Mouse (Mus musculus): Measurements from ENCODE around the gene Spock1.

The Spock1 gene

DNA sequence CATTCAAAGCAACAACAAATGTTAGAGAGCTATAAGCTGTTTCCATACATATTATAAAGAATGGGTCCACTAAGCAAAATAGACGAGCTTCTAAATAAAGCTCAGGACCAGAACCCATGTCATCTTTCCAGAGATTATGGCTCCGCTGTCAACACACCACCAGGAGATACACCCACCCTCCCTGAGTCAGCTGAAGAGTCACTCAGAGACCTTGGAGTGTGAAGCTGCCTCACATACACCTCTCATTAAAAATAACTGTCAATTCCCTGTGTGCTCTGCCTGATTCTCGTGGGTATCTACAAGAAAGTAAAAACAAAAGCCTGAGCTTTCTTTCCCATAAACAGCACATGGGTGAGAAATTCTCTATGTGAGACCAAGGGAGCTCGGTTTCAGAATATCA, 43.1 kb downstream of the Spock1 start:
- no peak for DNase-seq (ENCODE audit: extremely low spot score, low spot score)

DNA sequence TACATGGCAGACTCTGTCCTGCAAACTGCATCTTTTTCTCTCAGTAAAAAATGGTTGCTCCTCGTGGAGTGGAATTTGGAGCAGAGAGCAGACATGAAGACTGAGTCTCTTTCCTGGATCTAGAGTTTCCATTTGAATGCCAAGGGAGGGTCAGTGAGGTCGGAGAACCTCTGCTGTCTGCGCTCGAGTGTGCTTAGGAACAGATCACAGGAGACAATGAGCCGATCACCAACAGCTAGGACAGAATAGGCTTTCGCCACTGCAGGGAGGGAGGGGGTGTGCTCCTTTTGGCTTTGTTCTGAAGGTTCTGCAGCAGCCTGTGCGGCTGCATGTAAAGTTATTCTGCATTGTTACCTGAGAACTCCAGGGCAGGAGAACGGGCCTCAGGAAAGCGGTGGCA, 49.6 kb downstream of the Spock1 start:
- DNase-seq (ENCODE audit: extremely low spot score, low spot score): no peak

DNA sequence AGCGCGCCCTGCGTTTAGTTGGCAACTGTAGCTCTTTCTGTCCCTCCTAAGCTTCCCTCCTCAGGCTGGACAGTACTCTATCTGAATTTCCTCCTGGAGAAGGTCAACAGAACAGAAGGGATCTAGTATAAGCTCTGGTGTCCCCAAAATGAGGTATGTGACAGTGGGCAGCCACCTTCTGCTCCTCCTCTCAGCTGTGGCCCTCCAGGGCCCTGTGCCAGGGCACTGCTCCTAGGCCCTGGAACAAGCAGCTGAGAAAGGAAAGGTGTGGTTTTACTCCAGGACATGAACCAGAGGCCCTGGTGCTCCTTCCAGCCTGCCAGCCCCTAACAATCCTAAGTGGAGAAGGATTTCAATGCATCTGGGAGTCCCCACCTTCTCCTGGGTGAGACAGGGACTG, 51.1 kb downstream of the Spock1 start:
- DNase-seq (ENCODE audit: extremely low spot score, low spot score): no peak

DNA sequence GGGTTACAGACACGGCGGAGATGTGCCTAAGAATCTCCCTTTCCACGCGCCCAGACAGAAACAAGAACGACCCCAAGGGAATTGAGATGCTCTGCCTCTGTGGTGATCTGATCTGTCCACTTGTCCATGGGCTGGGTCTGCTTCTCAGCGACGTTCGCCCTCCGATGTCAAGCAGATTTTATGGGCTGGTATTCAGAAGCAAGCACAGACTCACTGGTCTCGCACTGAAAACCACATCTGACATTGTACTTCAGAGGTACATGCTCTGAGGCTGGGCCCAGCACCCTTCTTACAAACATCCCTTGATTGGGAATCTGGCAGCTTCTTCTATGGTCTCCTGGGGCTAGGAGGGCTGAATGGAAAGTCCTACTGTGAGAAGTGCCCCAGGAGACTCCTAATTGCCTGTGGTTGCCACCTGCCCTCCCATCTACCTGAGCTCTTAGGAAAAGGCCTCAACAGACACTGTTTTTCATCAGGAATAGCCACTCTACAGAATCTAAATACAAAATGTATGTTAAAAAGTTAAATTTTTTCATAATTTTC, 51.8 kb downstream of the Spock1 start:
- no peak for DNase-seq (ENCODE audit: extremely low spot score, low spot score)

DNA sequence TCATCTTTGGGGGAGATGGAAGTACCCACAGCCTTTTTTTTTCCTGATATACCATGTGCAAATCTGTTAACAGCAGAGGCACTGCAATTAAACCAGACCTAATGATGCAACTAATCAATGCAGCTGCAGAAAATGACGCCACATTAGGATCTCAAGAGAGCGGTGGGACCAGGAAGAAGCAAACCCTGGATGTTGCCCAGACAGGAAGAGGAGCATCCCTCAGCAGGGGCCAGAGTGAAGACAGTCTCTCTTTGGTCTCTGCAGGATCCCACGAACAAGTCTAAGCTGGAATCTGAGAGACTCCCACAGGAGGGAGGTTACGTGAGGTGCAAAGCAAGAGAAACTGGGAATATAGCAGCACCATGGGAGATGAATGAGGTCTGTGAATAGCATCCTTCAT, 52.4 kb downstream of the Spock1 start:
- no peak for DNase-seq (ENCODE audit: extremely low spot score, low spot score)

DNA sequence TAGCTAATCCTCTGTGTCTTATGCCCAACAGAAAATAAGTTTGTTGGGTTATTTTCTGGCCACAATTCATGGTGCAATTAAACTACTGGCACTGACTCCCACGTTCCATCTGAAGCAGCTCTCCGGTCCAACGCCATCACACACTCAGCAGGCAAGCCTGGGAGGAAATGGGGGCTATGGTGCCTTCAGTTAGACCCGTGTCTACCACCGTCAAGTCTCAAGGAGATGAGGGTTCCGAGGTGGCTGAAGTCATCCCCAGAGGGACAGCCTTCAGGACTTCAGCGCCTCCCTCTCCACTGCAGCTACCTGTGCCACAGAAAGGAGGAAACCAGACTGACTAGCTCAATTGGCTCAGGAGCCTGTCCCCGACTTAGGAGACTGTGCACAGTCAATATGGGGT, 53.7 kb downstream of the Spock1 start:
- no peak for DNase-seq (ENCODE audit: extremely low spot score, low spot score)

DNA sequence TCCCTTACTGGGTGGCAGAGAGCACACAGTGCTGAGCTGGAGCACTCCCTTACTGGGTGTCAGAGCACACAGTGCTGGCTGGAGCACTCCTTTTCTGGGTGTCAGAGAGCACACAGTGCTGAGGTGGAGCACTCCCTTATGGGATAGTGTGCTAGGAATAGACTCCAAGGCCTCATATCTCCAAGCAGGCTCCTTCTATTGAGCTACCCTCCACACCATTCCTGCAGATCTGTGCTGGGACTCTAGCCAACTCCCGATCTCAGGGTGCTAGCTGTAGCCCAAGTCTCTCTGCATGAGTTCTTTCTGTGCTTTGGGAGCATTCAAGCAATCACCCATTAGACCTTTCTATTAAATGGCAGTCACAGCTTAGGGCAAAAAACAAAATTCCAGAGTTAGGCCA, 54.5 kb downstream of the Spock1 start:
- no peak for DNase-seq (ENCODE audit: extremely low spot score, low spot score)

DNA sequence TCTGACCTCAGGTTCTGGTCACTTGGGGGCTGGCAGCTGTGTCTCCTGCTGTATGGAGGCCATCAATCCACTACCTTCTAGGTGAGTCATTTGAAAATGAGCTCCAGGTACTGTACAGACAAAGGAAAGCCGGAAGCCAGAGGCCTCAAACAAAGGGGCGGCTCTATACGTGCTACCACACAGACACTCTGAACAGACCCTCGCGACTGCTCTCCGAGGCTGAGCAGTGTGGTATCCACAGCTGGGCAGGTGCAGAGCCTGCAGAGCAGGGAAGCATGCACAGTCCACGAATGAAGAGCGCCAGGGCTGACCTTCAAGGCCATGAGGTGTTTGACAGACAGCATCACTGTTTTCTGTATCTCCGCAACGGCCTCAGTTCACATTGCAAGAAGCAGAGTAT, 55.0 kb downstream of the Spock1 start:
- no peak for DNase-seq (ENCODE audit: extremely low spot score, low spot score)

DNA sequence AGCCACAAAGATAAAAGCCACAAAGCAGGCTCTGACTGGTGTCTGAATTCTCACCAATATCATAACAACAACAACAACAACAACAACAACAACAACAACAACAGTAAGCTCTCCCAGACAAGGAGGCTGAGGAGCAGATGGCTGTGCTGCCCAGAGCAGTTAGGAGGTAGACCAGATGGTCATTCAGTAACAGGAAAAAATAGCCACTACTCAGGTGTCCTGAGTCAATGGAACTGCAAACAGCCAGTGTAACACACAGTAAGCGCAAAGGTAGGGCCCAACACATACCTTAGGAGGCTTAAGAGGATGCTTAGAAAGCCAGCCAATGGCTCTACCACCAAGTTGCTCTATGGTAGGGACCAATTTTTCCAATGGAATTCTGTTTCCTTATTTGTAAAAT, 59.2 kb downstream of the Spock1 start:
- no peak for DNase-seq (ENCODE audit: extremely low spot score, low spot score)

DNA sequence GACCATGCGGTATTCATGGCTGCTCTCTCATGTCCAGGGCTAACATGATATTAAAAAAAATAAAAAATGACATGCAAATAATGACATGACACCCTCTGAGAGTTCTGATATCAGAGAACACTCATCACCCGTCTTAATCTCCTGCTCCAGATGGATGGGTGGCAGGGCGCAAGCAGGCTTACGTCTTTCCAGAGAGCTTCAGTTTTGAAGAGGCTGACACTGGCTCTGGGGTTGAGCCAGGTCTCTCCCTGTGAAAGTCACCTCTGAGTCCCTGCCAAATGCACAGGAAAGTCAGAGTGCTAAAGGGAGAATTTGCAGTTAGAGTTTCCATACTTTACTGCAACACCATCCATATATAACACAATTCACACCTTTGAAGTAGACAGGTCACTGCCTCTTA, 61.0 kb downstream of the Spock1 start:
- DNase-seq (ENCODE audit: extremely low spot score, low spot score): no peak

DNA sequence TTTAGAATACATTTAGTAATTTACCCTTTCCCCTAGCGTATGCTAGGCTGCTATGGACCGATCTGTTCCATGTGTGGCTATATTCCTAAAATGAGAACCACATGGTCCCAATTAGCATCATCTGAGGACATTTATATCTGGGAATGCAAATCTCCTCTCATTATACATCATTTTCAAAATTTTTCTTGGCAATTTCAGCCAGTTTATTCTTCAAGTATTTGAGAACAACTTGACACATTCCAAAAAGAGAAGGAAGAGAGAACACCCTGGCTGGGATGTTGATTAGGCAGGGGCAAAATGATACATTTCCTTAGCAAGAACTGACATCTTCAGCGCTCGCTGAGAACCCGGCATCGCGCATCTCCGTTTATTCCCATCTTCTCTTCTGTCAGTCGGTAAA, 61.7 kb downstream of the Spock1 start:
- no peak for DNase-seq (ENCODE audit: extremely low spot score, low spot score)

DNA sequence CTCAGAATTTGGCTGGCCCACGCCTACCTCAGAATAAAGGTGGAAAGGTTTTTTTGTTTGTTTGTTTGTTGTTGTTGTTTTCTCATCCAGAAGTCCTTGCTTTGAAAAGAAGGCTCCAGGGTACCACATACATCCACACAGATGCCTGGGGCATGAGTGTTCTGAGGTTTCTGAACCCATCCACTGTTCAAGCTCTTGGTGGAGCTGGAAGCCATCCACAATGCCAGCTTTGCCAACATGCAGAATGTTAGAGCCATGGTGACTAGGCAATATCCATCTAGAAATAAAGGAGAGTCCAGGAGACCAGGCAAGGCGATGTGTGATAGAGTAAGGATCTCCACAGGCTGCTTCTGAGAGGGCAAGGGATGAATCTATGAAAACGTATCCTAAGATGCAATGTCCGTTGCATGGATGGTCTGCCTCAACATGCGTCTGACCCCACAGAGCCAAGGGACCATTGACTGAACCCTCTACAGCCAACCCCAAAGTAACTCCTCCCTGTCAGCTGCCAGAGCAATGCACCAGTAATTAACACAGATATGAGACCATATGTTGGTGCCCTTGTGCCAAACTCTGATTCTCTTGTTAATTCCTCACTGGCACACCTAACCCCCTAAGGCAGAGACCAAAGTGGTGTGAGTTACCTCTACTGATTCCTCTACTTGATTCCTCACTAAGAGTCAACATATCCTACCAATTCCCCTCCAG, 66.8 kb downstream of the Spock1 start:
- no peak for DNase-seq (ENCODE audit: extremely low spot score, low spot score)

DNA sequence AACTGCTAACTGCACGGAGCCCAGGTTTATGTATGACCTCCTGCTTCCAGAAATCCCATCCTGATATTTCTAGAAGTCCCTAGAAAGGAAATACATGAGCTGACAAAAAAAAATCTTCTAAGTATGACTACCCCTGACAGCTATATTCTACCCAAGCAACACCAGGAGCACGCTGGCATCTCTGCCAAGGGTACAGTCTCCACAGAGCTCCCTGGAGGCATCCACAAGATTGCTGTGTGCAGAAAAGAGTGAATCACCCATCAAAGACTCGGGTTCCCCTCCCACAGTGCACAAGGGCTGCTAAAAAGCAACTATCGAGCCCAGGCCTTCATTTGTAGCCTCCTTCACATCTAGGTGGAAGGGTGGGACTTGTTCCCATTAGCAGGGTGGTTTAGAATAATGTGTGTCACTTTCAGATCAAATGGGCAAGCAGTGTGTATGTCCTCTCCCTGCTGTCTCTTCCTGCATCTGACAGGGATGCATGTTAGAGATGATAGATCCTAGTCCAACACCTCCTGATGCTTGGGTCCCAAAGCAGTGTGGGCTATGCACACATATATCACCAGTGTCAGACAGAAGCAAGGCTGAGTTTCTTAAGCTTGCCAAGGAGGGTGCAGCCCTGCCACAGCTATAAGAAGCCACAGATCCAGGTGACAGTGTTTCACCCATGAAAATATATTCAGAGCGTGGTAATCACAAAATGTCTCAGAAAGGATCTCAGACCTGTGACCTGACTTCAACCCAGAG, 70.3 kb downstream of the Spock1 start:
- DNase-seq (ENCODE audit: extremely low spot score, low spot score): no peak

DNA sequence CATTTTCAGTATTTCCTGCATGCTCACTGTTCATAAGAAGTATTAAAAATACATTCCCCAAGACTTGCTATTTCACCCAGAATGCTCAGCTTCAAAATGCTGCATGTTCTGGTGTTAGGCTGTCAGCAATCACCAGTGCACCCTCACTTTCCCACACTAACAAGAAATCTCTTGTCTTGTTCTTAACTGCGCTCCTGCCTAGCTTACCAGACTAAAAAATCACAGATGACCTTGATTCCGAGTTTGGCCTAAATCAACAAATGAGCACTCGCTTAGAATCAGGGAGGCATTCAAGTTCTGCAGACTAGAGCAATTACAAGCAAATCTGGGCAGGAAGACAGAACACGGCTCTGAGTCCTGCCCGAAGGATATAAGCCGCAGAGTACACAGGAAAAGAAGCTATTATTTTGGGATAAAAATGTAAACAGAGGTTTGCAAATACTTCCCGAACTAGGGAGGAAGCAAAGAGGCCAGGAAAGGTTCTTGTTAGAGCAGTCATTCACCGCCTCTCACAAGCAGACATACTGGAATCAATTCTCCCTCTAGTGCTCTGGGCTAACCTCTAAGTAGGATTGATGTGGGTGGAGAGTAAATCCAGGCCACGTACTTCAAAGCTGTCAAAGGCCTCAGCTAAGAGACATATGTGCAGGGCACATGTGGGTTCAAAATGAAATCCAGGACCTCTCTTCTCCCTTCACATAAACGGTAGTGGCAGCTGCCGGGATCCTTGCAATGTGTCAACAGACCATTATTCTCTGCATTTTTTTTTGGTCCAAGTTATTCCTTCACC, 76.6 kb downstream of the Spock1 start:
- peak; percentile 13 for DNase-seq (ENCODE audit: extremely low spot score, low spot score)

DNA sequence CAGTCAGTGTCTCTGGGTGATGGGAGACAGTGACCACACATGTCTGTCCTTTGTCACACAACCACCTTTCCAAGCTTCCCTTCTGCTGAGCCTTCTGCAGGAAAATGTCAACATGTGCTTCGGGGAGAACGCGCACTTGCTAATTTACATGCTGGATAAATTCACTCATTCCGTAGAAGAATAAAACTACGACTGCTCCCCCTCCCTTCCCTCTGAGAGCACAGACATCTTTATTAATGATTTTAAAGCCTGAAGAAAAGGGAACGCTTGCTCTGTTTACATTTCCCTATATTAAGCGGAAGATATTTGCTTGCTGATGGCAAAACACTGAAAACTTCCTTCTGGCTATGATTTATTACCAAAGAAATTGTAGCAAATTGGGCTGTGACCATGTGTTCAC, 77.2 kb downstream of the Spock1 start:
- DNase-seq (ENCODE audit: extremely low spot score, low spot score): no peak

DNA sequence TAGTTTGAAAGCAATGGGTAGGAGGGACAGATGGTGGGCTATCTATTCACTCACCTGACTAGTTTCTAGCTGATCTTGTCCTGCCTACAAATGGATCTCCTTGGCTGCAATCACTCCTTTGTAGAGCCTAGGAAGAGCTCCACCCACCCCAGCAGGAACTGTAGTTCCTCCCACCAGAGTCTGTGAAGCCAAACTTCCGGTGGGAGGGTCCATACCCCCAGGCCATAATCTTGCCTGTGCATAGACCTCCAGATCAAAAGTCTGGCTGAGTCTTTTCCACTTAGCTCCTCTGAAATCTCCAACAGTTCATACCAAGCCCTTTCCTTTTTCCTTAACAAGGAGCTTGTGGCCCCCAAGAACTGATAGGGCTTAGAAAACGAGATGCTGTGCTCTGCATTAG, 78.0 kb downstream of the Spock1 start:
- DNase-seq (ENCODE audit: extremely low spot score, low spot score): no peak

DNA sequence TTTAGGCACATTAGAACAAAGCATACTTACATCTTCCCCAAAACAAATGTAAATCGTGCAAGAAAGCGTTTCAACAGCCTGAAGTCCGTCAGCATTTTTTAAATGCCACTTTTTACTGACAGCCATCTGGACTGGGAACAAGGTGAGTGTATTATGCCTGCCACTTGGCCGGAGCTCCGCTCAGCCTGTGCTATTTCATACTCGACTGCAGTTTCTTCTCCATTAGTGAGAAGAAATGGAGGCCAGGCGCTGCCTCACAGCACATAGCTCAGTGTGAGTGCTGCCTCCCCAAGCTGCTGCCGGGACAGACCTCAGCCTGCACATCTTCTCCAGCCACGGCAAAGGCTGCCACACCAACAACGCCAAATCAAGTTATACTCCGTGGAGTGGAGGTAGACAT, 91.9 kb downstream of the Spock1 start:
- DNase-seq (ENCODE audit: extremely low spot score, low spot score): no peak

DNA sequence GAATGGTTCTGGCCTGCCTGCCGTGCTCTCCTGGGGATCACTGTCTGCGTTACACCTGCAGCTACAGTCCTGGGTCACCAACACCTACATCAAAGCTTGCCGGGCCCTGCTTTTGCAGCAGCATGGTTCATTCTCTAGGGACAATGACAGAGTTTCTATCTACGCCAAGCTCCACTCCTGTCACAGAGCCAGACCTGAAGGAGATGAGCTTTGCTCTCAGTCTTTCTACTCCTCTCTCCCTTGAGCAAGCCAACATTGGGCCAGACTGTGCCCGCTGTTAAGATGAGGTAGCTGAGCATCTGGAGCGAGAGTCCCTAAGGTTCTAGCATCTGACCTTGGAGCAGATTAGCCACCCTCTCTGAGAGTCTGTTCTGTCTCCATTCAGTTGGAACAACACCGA, 95.5 kb downstream of the Spock1 start:
- DNase-seq (ENCODE audit: extremely low spot score, low spot score): no peak

DNA sequence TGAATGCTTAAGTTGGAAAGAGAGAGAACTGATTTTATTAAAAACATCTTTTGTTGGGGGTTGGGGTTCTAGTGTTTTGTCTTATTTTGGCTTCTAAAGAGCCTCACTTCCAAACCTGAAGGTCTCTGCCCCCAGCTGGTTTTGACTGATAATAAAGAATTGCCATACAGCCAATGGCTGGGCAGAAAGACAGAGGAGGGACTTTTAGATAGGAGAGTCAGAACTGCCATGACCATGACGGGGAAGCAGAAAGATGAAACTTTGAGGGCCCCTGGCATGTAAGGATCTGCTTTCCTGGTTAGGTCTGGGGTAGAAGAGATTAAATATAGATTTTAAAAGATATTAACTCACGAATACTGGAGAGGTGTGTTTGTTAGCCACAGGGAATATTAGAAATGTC, 96.9 kb downstream of the Spock1 start:
- DNase-seq (ENCODE audit: extremely low spot score, low spot score): no peak

DNA sequence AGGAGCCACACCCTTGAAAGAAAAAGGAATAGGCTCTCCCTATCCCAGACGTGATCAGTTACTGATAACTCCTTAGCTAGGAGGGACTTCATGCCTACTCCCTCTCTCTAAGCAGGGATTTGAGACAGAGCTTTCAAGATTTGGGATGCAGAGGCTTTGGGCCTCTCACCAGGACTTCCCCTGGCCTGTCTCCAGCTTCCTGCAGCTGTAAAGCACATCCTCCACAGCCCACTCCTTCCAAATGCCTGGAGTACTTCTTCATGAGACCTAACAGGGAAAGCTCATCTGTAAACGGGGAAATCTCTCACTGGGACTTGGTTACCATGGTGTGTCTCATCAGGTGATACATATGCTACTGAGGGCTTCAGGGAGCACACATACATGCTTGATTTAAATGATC, 97.3 kb downstream of the Spock1 start:
- no peak for DNase-seq (ENCODE audit: extremely low spot score, low spot score)

DNA sequence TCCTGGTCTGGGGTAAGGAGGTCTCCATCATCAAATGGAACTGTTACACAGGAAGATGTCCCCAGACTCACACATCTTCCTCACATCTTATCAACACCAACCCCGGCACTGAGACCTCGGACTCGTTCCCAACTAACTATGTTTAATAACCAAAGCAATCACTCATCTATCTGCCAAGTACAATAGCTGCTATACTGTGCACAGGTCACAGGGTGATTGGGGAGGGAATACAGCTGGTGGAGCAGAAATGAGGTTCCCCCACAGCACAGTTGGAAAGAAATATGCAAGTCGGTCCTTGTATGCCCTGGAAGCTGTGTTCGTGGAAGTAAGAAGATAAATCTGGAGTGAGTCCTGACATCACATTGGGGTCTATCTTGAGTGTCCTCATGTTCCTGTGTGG, 98.0 kb downstream of the Spock1 start:
- no peak for DNase-seq (ENCODE audit: extremely low spot score, low spot score)

DNA sequence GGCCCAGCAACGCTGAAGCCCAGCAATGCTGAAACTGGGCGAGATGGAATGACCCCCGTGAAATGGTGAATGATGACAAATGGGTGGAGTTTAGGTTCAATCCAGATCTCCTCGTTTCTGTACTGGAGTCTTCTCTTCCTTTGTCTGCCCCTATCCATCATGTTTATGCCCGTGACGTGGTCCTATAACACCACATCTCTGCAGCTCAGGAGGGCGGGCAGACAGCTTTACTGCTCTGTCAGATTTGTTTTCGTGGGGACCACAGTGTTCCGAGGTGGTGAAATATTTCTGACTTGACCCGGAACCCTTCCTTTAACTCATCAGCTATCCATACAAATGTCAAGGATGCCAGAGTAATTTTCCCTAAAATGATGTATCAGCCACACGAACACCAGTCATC, 98.5 kb downstream of the Spock1 start:
- no peak for DNase-seq (ENCODE audit: extremely low spot score, low spot score)

Data from neural tube, embryonic 10.5 days (tissue).